Mouse (Mus musculus) hindbrain, embryonic 13.5 days (tissue): Measurements from ENCODE around the gene Alk. TPM values are rescaled to one million over a fixed set of nuclear protein-coding genes. Genes with fewer than 3 reads are reported as not detected.
A peak's percentile ranks its signal among the peaks of the same experiment; 100 is the strongest.

ENCODE experiments used
- ATAC-seq: fragments of 200-750 bp; cut with Nextera tagmentation; 2 replicates; pipeline ENCODE4 v1.8.0; 2017; ENCODE audit warnings: moderate TSS enrichment; ENCODE audit not compliant: low FRiP score
- H3K27ac ChIP-seq: fragments of 300-500 bp; sonication (generic); 2 replicates; pipeline ENCODE4 v1.5.1; 2015; ENCODE audit warnings: inconsistent platforms, mild to moderate bottlenecking, moderate library complexity
- H3K27me3 ChIP-seq: fragments of 300-500 bp; sonication (generic); 2 replicates; pipeline ENCODE4 v1.6.1; 2015; ENCODE audit warnings: mild to moderate bottlenecking, inconsistent platforms
- H3K36me3 ChIP-seq: fragments of 300-500 bp; sonication (generic); 2 replicates; pipeline ENCODE4 v1.6.1; 2015; ENCODE audit warnings: mild to moderate bottlenecking, inconsistent platforms
- H3K4me1 ChIP-seq: fragments of 300-500 bp; sonication (generic); replicated peaks from 2 replicates; pipeline ENCODE4 v1.6.1; 2015; ENCODE audit warnings: inconsistent platforms
- H3K4me2 ChIP-seq: fragments of 300-500 bp; sonication (generic); 2 replicates; pipeline ENCODE4 v1.6.1; 2015; ENCODE audit warnings: inconsistent platforms, mild to moderate bottlenecking, moderate library complexity
- H3K4me3 ChIP-seq: fragments of 300-500 bp; sonication (generic); 2 replicates; pipeline ENCODE4 v1.5.1; 2015; ENCODE audit warnings: mild to moderate bottlenecking, inconsistent platforms
- H3K9ac ChIP-seq: fragments of 300-500 bp; sonication (generic); 2 replicates; pipeline ENCODE4 v1.6.1; 2015; ENCODE audit warnings: mild to moderate bottlenecking, inconsistent platforms
- H3K9me3 ChIP-seq: fragments of 300-500 bp; sonication (generic); 2 replicates; pipeline ENCODE4 v1.6.1; 2016; ENCODE audit warnings: inconsistent platforms
- WGBS: fragments of 180-500 bp; shearing (Covaris S2); methylation state at CpG from one replicate; pipeline ENCODE4 v1.1.7; 2015; 5-methylcytosine and 5-hydroxymethylcytosine counted together
- polyA plus RNA-seq: library from polyadenylated mRNA; unstranded; fragments of >200 nt; fragmentation: Nextera tagmentation; extraction: Ambion mirVana; gene quantifications from 2 replicates; pipeline ENCODE4 v1.2.1, GENCODE M21; 2015

Gene Alk
- polyA plus RNA-seq, 1 experiment from 2014 or later, result 3.4 TPM

GRCm38 (mm10) chr17:72071871-72072270, 532.6 kb downstream of the Alk start:
- H3K9me3 ChIP-seq, result no peaks in the 10 kb centered on the region
- 90% methylated on average over 1 of the region's 1 CpGs for WGBS
- no peaks in the 10 kb centered on the region for H3K36me3 ChIP-seq
- no peaks in the 10 kb centered on the region for H3K27me3 ChIP-seq
- no peak overlapping the region for H3K27ac ChIP-seq
- H3K9ac ChIP-seq, result no peak overlapping the region
- H3K4me2 ChIP-seq, result no peak overlapping the region
- H3K4me3 ChIP-seq, result no peak overlapping the region
- ATAC-seq, result no peak
- H3K4me1 ChIP-seq, result peaks cover 17% of the 10 kb centered on the region

GRCm38 (mm10) chr17:72068176-72068575, 536.3 kb downstream of the Alk start:
- Histone ChIP-seq H3K27ac (no peak overlapping the region), H3K36me3 (no peaks in the 10 kb centered on the region), H3K4me3 (no peak overlapping the region), H3K4me1 (peaks cover 6% of the 10 kb centered on the region), H3K9me3 (no peaks in the 10 kb centered on the region), H3K9ac (no peak overlapping the region), H3K27me3 (no peaks in the 10 kb centered on the region), H3K4me2 (no peak overlapping the region)
- WGBS, result 81% methylated on average over 6 of the region's 6 CpGs
- no peak for ATAC-seq

GRCm38 (mm10) chr17:72062978-72063377, 541.4 kb downstream of the Alk start:
- Histone ChIP-seq H3K4me1 (no peaks in the 10 kb centered on the region), H3K4me2 (no peak overlapping the region), H3K9ac (no peak overlapping the region), H3K9me3 (no peaks in the 10 kb centered on the region), H3K27ac (no peak overlapping the region), H3K4me3 (no peak overlapping the region), H3K27me3 (no peaks in the 10 kb centered on the region), H3K36me3 (no peaks in the 10 kb centered on the region)
- WGBS, result 93% methylated on average over 3 of the region's 3 CpGs
- ATAC-seq, result no peak

GRCm38 (mm10) chr17:72059312-72059711, 545.1 kb downstream of the Alk start:
- Histone ChIP-seq H3K4me3 (no peak overlapping the region), H3K4me1 (no peaks in the 10 kb centered on the region), H3K9me3 (no peaks in the 10 kb centered on the region), H3K27ac (no peak overlapping the region), H3K27me3 (no peaks in the 10 kb centered on the region), H3K36me3 (no peaks in the 10 kb centered on the region), H3K4me2 (no peak overlapping the region), H3K9ac (no peak overlapping the region)
- WGBS, result 85% methylated on average over 7 of the region's 7 CpGs
- no peak for ATAC-seq

- peaks cover 16% of the 10 kb centered on the region for H3K4me1 ChIP-seq
- H3K4me3 ChIP-seq, result no peak overlapping the region
- no peaks in the 10 kb centered on the region for H3K36me3 ChIP-seq
- ATAC-seq, result no peak
- no peak overlapping the region for H3K27ac ChIP-seq
- WGBS, result 80% methylated on average over 2 of the region's 2 CpGs
- no peak overlapping the region for H3K9ac ChIP-seq
- no peaks in the 10 kb centered on the region for H3K9me3 ChIP-seq
- H3K27me3 ChIP-seq, result no peaks in the 10 kb centered on the region
- no peak overlapping the region for H3K4me2 ChIP-seq
These were observed 558.8 kb downstream of the Alk start for GRCm38 (mm10) chr17:72045671-72046070.

GRCm38 (mm10) chr17:72043667-72044390, 560.6 kb downstream of the Alk start:
- Histone ChIP-seq H3K27me3 (no peaks in the 10 kb centered on the region), H3K4me2 (no peak overlapping the region), H3K27ac (no peak overlapping the region), H3K9ac (no peak overlapping the region), H3K9me3 (no peaks in the 10 kb centered on the region), H3K36me3 (no peaks in the 10 kb centered on the region), H3K4me3 (no peak overlapping the region), H3K4me1 (peaks cover 26% of the 10 kb centered on the region)
- 73% methylated on average over 11 of the region's 11 CpGs for WGBS
- no peak for ATAC-seq

- Histone ChIP-seq H3K27ac (peak overlapping the region; percentile 42), H3K9ac (no peak overlapping the region), H3K4me1 (peaks cover 31% of the 10 kb centered on the region), H3K4me2 (no peak overlapping the region), H3K27me3 (no peaks in the 10 kb centered on the region), H3K9me3 (no peaks in the 10 kb centered on the region), H3K4me3 (no peak overlapping the region), H3K36me3 (no peaks in the 10 kb centered on the region)
- ATAC-seq, result peak; percentile 43; the same call in 1 of the 2 replicates
- WGBS, result 55% methylated on average over 9 of the region's 9 CpGs
These were observed 561.3 kb downstream of the Alk start for GRCm38 (mm10) chr17:72043001-72043666.

- WGBS, result 76% methylated on average over 7 of the region's 7 CpGs
- ATAC-seq, result peak; percentile 57
- H3K27me3 ChIP-seq, result no peaks in the 10 kb centered on the region
- H3K36me3 ChIP-seq, result no peaks in the 10 kb centered on the region
- no peak overlapping the region for H3K4me3 ChIP-seq
- H3K27ac ChIP-seq, result no peak overlapping the region
- no peaks in the 10 kb centered on the region for H3K9me3 ChIP-seq
- no peak overlapping the region for H3K4me2 ChIP-seq
- peaks cover 20% of the 10 kb centered on the region for H3K4me1 ChIP-seq
- no peak overlapping the region for H3K9ac ChIP-seq
These were observed 565.1 kb downstream of the Alk start for GRCm38 (mm10) chr17:72039176-72039948.

GRCm38 (mm10) chr17:72038371-72038770, 566.1 kb downstream of the Alk start:
- Histone ChIP-seq H3K9me3 (no peaks in the 10 kb centered on the region), H3K9ac (no peak overlapping the region), H3K4me3 (no peak overlapping the region), H3K4me1 (peaks cover 19% of the 10 kb centered on the region), H3K36me3 (no peaks in the 10 kb centered on the region), H3K27me3 (no peaks in the 10 kb centered on the region), H3K27ac (no peak overlapping the region), H3K4me2 (no peak overlapping the region)
- 86% methylated on average over 5 of the region's 5 CpGs for WGBS
- ATAC-seq, result no peak

GRCm38 (mm10) chr17:72030672-72031071, 573.8 kb downstream of the Alk start:
- Histone ChIP-seq H3K9ac (no peak overlapping the region), H3K27me3 (no peaks in the 10 kb centered on the region), H3K4me3 (no peak overlapping the region), H3K4me1 (0 out of 2 replicates have a peak, but pooled peaks cover 6% of the 10 kb centered on the region), H3K36me3 (no peaks in the 10 kb centered on the region), H3K9me3 (no peaks in the 10 kb centered on the region), H3K27ac (no peak overlapping the region), H3K4me2 (no peak overlapping the region)
- ATAC-seq, result no peak
- WGBS, result 65% methylated on average over 7 of the region's 7 CpGs

- 0 out of 2 replicates have a peak, but pooled peaks cover 7% of the 10 kb centered on the region for H3K4me1 ChIP-seq
- ATAC-seq, result no peak
- no peak overlapping the region for H3K9ac ChIP-seq
- H3K36me3 ChIP-seq, result no peaks in the 10 kb centered on the region
- H3K4me3 ChIP-seq, result no peak overlapping the region
- no peak overlapping the region for H3K27ac ChIP-seq
- H3K4me2 ChIP-seq, result no peak overlapping the region
- WGBS, result 42% methylated on average over 9 of the region's 9 CpGs
- H3K27me3 ChIP-seq, result no peaks in the 10 kb centered on the region
- no peaks in the 10 kb centered on the region for H3K9me3 ChIP-seq
These were observed 581.1 kb downstream of the Alk start for GRCm38 (mm10) chr17:72023323-72023722.
